Mouse (Mus musculus) MEL (cell line): ENCODE measurements around the gene Trir.

ENCODE experiments used
- MAFK ChIP-seq: IDR thresholded peaks from 2 replicates; pipeline ENCODE4 v1.6.1; 2011; ENCODE audit warnings: low read depth, mild to moderate bottlenecking, low read length, improper control_type of control experiment, borderline replicate concordance
- MYC ChIP-seq: IDR thresholded peaks from 2 replicates; pipeline ENCODE4 v1.6.1; 2011; ENCODE audit warnings: low read depth, mild to moderate bottlenecking, low read length, improper control_type of control experiment, moderate library complexity

DNA sequence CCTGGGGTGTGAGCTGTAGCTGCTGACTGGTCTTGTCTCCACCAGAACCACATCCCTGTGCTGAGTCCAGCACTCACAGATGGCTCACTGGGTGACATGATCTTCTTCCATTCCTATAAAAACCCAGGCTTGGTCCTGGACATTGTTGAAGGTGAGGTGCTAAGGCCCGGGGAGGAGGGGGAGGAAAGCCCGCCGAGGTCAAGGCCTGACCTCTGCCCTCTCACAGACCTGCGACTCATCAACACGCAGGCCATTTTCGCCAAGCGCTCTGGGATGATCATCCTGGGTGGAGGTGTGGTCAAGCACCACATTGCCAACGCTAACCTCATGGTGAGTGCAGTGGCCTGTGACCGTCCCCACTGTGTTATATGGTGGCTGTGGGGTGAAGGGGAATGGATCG is 47.5 kb downstream of the Trir start:
- no peak for TF ChIP-seq MAFK
- no peak for TF ChIP-seq MYC
